Mouse (Mus musculus) embryonic fibroblast, embryonic 13.5 days (primary cell): ENCODE data around the gene Acan. TPM values are rescaled to one million over a fixed set of nuclear protein-coding genes. Genes with fewer than 3 reads are reported as not detected.

Experiments used
- H3K27ac ChIP-seq: 2 replicates; pipeline ENCODE4 v1.5.1; 2012; ENCODE audit warnings: low read length, control low read depth, inconsistent platforms; ENCODE audit not compliant: insufficient read depth
- H3K4me1 ChIP-seq: 2 replicates; pipeline ENCODE4 v1.6.1; 2011; ENCODE audit warnings: low read length; ENCODE audit not compliant: control insufficient read depth, insufficient read depth
- H3K4me3 ChIP-seq: 2 replicates; pipeline ENCODE4 v1.5.1; 2011; ENCODE audit warnings: mild to moderate bottlenecking, control low read depth, low read length; ENCODE audit not compliant: insufficient read depth
- CTCF ChIP-seq: IDR thresholded peaks from 2 replicates; pipeline ENCODE4 v1.5.1; 2011; ENCODE audit warnings: mild to moderate bottlenecking, control low read depth, low read length, moderate library complexity, borderline replicate concordance; ENCODE audit not compliant: insufficient read depth
- POLR2A ChIP-seq: IDR thresholded peaks from 2 replicates; pipeline ENCODE4 v1.6.1; 2011; ENCODE audit warnings: low read depth, mild to moderate bottlenecking, control low read depth, low read length, moderate library complexity
- polyA plus RNA-seq: library from polyadenylated mRNA; stranded (reverse); fragments of >200 nt; gene quantifications from 2 replicates; pipeline ENCODE4 v1.2.4, GENCODE M21; 2011; ENCODE audit warnings: low read depth; ENCODE audit not compliant: missing spikeins, insufficient read length

Acan gene
- polyA plus RNA-seq, 1 experiment = 10.4 TPM

DNA sequence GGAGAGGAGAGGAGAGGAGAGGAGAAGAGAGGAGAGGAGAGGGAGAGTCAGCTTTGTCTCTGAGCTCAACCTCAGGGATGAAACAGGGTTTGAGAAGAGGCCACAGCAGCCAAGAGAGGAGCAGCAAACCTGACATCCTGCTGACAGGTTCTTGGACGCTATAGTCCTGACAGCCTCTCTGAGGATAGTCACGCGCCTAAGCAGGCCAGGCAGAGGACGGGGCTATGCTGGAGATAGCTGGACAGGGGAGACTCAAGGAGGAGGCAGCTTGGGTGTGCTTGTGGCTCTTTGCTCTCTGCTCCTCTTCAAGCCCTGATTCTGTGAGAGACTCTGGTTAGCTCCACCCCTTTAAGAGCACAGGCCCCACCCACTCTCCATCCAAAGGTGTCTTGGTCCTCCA lies 14.9 kb downstream of the Acan start:
- no peak overlapping the region for H3K4me3 ChIP-seq
- TF ChIP-seq CTCF (no peak), POLR2A (no peak)
- no peak overlapping the region for H3K27ac ChIP-seq
- no peaks in the 10 kb centered on the region for H3K4me1 ChIP-seq

DNA sequence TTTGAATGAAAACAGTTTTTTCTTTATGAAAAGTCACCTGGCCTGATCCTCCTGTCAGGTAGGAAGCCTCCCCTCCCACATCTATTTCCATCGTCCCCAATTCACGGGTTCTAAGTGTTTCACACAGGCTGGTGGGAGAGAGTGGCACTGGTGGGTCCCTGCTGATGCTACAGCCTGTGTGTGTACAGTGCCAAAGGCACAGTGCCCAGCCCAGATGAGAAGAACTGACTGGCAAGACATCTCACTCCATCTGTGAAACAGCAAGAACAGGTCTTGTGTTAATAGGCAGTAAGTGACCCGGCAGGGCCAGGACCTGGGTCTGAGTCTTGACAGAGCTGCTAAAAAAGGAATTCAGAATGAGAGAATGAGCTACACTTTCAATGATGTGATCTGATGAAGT lies 25.9 kb downstream of the Acan start:
- no peak for TF ChIP-seq CTCF
- no peak for TF ChIP-seq POLR2A
- Histone ChIP-seq H3K4me1 (no peaks in the 10 kb centered on the region), H3K27ac (no peak overlapping the region), H3K4me3 (no peak overlapping the region)

DNA sequence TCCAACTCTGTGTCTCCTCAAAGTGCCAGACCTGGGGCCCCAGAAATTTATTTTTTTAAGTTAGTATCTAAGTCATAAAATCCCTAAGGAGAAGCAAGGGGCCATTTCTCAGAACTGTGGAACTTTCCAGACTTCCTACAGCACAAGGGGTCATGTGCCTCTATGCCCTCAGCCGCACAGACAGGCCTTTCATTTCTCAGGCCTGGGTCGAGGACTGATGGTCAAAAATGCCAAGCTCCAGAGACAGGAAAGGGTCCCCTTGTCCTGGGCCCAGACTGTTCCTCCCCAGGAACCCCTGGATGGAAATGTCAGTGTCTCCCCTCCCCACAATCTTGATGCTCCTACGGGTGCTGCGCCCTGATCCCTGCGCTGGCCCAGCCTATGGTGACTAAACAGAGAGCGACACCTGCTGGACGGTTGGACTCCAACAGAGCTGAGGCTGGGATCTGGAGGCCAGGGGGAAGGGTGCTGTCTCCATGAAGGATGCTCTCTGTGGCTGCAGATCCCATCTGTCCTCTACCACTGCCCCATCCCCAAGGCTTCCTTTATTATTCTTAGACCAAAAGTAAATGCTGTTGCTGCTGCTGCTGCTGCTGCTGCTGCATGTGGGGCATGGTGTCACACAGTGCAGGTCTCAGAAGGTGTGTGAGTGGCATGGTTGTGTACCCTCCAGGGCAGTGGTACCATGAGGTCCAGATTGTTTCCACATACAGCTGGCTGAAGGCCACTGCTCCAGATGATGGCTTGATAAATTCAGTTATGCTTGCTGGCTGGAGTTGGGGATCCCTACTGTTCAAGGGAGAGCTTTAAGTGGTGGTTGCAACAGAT lies 27.5 kb downstream of the Acan start:
- peak; percentile 96 for TF ChIP-seq CTCF
- no peak for TF ChIP-seq POLR2A
- Histone ChIP-seq H3K27ac (no peak overlapping the region), H3K4me1 (no peaks in the 10 kb centered on the region), H3K4me3 (no peak overlapping the region)

DNA sequence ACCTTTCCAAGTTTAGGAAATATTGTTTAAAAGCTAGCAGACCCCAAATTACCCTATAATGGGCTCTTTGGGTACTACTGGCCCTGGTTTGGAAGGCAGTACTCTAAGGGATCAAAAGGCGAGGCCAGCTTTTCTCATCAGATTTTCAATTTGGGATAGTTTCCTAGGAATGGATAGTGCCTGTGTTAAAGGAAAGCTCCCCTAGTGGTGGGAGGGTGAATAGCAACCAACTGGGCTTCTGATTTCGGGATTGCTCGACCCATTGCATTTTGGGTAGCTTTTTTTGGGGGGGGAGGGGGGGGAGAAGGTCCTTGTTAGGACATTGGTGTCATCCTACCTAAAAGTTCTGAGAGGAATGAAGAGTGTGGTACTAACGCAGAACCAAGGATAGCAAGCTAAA lies 35.8 kb downstream of the Acan start:
- no peak overlapping the region for H3K4me3 ChIP-seq
- H3K27ac ChIP-seq = no peak overlapping the region
- no peaks in the 10 kb centered on the region for H3K4me1 ChIP-seq
- TF ChIP-seq CTCF (no peak), POLR2A (no peak)

DNA sequence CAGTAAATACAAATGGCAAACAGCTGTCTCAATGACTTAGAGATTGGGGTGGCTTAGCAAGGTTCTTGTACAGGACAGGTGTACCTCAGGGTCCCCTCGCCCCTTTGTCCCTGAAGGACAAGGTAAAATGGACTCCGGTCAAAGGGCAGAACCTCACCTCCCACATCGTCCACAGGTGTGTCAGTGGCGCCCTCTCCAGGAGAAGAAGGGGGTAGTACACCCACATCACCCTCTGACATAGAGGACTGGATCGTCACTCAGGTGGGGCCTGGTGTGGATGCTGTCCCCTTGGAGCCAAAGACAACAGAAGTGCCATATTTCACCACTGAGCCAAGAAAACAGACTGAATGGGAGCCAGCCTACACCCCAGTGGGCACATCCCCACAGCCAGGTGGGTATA lies 43.2 kb downstream of the Acan start:
- Histone ChIP-seq H3K4me3 (no peak overlapping the region), H3K27ac (no peak overlapping the region), H3K4me1 (no peaks in the 10 kb centered on the region)
- TF ChIP-seq POLR2A = no peak
- TF ChIP-seq CTCF = no peak

DNA sequence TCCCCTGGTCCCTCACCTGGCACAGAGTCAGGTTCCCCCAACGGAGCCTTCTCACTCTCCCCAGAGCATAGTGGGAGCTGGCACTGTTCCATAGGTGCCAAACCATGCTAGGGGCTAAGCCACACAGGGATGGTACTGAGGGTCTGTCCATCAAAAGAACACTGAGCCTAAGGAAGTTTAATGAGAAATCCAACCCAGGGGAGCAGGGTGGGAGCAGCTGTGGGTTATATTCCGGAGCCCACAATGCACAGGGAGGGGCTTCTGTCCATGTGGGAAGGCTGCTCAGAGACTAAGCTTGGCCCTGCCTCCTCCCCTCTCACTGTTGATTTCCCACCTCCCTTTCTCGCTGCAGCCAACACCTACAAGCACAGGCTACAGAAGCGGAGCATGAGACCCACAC lies 60.6 kb downstream of the Acan start:
- TF ChIP-seq POLR2A (no peak), CTCF (no peak)
- no peaks in the 10 kb centered on the region for H3K4me1 ChIP-seq
- no peak overlapping the region for H3K4me3 ChIP-seq
- no peak overlapping the region for H3K27ac ChIP-seq

DNA sequence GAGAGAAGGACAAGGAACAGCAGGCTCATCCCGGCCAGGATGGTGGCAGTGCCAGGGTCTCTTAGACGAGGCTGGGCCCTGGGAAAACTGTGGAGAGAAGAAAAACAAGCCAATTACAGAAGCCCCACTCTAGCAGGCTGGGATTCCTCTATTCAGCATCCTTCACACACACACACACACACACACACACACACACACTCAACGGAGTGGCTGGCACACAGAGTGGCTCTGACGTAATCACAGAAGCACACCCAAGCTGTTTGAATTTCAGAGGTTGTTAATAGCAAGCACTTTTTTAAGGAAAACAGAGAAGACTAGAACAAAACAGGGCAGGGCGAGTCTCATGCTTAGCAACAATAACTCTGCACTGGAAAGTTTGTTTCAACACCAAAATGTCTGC lies 70.2 kb downstream of the Acan start:
- Histone ChIP-seq H3K27ac (no peak overlapping the region), H3K4me3 (no peak overlapping the region), H3K4me1 (no peaks in the 10 kb centered on the region)
- TF ChIP-seq POLR2A = no peak
- no peak for TF ChIP-seq CTCF

DNA sequence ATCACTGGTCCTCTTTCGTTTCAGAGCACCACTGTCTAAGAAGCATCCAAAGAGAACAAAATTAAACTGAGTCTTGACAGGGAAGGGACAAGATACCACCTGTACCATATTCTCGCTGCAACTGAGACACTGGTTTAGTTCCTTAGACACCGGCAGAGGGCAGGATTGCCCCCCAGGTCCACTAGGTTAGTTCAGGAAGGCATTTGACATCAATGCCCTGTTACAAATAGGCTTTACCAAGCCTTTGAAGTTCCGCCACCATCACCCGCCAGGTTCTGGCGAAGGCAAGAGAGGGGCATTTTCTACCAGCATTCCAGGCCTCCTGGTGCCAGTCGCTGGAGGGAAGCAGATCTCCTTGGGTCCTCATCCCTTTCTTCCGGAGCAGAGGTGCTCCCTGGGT lies 76.6 kb downstream of the Acan start:
- no peak overlapping the region for H3K4me3 ChIP-seq
- TF ChIP-seq POLR2A (no peak), CTCF (no peak)

DNA sequence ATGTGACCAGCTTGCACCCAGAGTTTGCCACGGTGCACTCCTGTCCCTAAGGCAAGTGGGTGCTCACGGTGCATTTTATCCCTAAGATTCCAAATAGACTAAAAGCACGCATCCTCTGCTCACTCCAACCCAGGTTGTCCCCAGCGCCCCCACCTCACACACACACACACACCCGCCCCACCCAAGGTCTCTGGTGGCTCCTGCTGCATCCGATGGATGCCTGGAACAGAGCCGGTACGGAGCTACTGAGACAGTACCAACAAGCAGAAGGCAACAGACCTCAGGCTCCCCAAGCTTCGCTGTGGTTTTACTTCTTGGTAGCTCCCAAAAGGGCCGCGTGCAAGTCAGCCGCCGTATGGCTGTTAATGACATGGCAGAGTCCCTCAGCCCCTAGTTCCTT lies 77.1 kb downstream of the Acan start:
- no peak for TF ChIP-seq CTCF
- no peak for TF ChIP-seq POLR2A
- H3K4me1 ChIP-seq = 0 out of 2 replicates have a peak, but pooled peaks cover 2% of the 10 kb centered on the region
- no peak overlapping the region for H3K4me3 ChIP-seq
- no peak overlapping the region for H3K27ac ChIP-seq

More for the DNA sequence above, 76.6 kb downstream of the Acan start:
- H3K27ac ChIP-seq = no peak overlapping the region
- H3K4me1 ChIP-seq = 0 out of 2 replicates have a peak, but pooled peaks cover 2% of the 10 kb centered on the region

DNA sequence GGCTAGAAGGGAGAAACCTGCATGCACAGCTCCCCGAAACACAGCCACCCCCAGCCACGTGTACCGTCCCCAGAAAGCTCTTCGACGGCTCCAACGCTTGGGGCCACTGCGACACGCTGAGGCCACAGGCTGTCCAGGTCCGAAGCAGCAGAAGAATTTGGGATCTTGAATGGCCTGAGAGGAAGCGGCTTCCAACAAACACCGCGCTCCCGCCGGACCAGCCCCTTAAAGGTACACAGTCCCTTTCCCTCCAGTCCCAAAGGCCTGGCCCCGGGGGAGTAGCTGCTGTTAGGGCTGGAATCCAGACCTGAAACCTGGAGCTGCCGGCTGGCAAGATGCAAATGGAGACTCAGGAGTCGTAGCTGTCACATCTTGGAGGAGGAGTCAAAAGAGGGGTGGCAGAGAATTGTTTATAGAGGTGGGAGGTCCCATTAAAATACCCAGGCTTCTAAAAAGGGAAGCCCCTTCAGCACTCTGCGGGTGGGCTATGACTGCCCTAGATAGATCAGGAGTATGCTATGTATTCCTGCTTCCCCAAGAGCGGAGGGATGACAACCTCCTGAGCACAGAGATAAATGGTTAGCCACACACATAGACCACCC lies 77.7 kb downstream of the Acan start, which contains the start of gene Hapln3:
TSS of gene Hapln3 (minus strand) at position 176 of the 602 bp plus-strand sequence.
- Histone ChIP-seq H3K27ac (no peak within 1 kb of the TSS), H3K4me3 (no peak within 1 kb of the TSS), H3K4me1 (0 out of 2 replicates have a peak, but pooled peaks cover 2% of the 10 kb centered on the region)
- TF ChIP-seq POLR2A (no peak), CTCF (no peak)
